Mouse (Mus musculus): ENCODE measurements at regions not wholly inside any gene's neighbourhood (a gene's known extent, or its start where the extent isn't known, plus 50 kb on each side); places are given as distances from the start of the nearest gene placed in this dataset.

DNA sequence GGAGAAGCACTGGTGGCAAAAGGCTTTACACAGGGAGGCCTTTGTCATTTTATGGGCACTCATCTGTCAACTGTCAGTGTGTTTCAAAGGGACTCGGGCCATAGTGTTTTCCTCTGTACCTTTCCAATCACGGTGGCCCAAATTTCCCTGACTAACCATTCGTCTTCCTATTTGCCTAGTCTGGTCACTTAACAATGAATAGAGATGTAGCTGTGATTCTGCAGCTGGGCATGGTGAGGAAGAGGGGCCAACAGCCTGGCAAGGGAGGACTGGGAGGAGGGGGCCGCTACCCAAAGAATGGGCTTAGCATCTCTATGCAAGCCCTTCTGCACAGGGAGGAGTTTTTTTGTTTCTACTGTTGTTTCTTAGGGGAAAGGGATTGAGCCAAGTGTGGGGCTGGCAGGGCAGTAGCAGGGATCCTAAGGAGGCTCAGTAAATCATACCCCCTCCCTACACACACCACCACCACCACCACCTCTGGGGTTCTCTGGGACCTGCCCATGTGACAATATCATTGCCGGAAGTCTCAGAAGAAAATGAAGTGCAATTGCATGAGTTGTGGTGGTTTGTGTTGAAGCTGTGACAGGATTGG lies 367.2 kb downstream of the Nkx6-1 start:
- DNase-seq (ENCODE audit: low spot score), result no peak

DNA sequence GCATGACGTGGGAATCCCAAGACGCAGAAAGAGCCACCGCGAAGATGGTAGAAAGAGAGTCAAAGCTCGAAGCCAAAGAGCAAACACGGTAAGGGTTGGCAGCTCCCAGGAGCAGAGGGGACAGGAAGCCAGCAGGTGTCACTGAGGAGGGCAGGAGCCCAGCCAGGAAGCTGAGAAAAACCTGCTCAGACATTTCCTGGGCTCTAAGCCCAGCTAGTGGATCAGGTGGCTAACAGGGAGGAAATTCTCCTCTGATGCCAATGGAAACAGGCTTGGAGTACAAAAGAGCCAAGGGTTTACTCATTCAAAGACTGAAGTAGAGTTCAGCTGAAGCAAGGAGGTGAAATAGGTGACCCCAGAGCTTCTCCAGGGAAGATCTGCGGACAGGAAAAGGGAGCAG lies 368.9 kb downstream of the Nkx6-1 start:
- no peak for DNase-seq (ENCODE audit: low spot score)

DNA sequence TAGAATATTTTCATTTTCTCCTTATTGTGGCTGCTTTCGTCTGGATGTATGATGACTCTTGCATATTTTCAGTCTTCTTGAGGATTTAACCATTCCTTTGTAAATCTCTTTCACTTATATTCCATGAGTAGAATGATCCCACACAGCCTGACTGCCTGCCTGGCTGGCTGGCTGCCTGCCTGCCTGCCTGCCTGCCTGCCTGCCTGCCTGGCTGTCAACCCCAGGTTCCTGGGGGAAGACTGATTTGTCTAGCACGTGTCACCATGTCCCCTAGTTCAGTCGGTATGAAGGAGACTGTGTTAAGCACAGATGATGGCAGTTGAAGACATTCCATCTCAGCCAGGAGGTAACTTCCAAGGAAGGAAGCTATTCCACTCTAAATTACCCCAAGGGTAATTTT lies 370.8 kb downstream of the Nkx6-1 start:
- DNase-seq (ENCODE audit: low spot score), result no peak

DNA sequence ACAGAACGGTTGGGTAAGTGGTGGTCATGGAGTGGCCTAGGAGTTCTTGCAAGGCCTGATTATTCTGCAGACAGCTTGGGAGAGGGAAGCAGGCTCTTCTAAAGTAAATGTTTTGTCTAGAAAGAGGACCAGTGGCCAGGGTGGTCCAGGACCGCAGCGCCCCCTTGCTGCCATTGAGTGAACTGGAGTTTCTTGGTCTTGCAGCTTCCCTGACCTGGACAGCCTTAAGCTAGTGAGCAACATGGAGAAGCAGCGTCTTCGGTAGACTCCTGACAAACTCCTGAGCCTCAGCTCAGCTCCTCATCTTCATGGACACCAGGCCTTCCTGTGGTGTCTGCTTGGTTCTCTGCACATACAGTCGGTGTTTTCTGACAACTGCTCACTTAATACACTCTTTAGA lies 376.4 kb downstream of the Nkx6-1 start:
- DNase-seq (ENCODE audit: low spot score), result peak; percentile 5

DNA sequence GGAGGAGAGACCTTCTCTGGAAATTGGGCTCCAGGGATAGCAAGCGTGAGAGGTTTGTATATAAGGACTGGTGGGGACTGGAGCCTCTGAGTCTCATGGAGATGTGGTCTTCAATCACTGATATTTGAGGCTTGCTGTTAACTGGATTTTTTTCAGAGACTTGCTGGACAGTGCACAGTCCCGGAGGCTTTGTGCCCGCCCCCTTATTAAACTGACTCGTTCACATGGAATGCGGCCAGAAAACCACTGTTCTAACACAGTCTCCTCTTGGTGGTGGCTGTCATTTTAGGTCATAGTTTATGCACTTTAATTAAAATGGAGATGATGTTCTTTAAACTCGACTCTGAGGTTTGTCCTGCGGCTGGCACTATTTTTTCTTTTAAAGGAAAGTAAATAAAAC lies 378.9 kb downstream of the Nkx6-1 start:
- DNase-seq (ENCODE audit: low spot score), result no peak

DNA sequence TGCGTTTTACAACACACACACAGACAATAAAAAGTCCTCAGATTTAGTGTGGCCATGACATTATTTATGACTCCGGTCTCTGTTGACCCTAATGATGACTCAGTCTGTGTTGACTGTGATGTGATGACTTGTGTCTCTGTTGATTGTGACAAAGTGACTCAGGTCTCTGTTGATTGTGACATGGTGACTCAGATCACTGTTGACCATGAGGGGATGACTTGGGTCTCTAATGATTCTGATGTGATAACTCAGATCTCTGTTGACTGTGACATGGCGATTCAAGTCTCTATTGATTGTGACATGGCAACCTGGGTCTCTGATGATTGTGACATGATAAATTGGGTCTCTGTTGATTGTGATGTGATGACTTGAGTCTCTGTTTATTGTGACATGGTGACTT lies 405.0 kb downstream of the Gpat3 start:
- no peak for DNase-seq (ENCODE audit: low spot score)

DNA sequence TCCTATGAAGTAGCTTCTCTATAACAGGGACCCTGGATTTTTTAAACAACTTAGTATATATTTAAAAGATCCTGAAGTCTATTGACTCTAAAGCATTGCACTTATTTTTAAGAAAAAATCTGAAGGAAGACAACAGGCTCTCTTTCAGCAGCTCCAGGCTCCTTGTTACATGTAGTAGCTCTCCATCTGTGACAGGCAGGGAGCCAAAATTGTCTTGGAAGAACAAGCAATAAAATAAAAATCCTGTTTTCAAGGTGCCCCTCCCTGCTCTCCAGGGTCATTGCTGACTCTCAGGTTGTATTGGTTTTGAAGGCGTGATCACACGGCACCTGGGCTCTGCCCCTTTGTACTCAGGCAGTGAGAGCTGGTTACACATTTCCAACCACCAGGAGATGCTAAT lies 397.1 kb downstream of the Gpat3 start:
- no peak for DNase-seq (ENCODE audit: low spot score)

DNA sequence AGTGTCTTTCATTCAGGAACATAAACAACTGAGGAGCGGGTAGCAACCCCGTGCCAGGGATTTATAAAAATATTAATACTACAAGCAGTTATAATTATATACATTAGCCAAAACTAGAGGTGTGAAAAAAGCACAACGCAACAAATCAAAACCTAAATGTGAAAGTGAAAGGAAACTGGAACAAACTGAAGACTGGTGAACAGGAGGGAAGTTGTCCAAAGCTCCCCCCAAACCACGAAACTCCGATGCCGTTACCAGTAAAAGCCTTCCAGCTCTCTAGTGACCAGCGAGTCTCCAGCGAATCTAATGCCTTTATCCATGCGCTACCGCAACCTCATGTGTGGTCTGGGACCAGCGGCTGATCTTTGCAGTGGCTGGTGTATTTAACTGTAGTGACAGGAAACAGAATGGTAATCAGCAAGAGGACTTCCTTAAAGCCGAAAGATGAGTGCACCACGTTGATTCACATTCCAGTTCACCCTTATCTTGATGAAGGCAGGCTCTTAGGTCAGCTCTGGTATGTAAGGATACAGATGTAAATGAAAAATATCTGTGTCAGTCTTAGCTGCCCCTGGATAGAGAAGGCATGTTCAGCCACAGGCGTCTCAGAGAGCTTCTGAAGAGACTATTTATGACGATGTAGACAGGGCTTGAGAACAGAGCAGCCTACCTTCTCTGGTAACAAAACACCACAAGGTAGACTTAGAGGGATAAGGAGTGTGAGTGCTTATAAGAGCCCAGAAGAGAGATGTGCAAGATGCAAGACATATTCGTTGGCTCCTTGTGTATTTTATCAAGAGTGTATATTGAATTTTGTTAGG lies 394.0 kb downstream of the Gpat3 start:
- peak; percentile 34 for DNase-seq (ENCODE audit: low spot score)

DNA sequence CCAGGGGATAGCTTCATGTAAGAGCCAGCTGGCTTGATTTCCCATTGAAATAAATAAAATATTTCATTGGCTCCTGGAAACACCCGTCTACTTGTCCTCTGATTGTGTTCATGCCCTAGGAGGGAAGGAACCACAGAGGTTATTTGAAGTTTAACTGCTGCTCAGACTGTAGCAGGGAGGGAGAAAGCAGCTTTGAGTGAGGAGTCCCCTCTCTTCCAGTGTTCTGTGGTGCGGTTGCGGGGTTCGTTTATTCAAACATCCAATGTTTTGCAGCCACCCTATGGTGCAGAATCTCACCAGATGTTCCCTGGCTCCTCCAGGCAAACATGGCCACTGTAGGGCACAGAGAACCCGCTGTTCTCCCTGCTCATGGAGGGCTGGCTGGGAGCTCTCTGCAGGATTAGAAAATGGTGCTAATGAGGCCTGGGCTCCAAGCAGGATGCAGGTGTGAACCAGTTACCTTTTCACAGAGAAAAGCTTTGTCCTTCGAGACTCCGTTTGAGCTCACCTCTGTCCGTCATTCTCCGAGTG lies 390.7 kb downstream of the Gpat3 start:
- no peak for DNase-seq (ENCODE audit: low spot score)

DNA sequence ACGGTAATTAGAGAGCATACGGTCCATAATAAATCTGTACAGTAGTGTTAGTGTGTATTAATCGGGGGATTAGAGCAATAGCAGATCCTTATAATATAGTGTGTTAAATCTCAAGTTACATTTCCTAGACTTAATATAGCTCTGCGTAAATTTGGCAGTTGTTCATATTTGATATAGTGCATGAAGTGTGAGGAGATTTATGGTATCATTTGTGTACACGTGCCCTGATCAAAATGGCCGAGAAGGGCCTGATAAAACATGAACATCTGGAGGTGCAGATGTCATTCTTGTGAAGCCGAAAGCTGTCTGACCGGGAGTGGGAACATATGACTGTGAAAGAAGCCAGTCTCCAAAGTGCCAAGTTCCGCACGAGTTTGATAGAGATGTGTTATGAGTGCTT lies 376.9 kb downstream of the Gpat3 start:
- no peak for DNase-seq (ENCODE audit: low spot score)

DNA sequence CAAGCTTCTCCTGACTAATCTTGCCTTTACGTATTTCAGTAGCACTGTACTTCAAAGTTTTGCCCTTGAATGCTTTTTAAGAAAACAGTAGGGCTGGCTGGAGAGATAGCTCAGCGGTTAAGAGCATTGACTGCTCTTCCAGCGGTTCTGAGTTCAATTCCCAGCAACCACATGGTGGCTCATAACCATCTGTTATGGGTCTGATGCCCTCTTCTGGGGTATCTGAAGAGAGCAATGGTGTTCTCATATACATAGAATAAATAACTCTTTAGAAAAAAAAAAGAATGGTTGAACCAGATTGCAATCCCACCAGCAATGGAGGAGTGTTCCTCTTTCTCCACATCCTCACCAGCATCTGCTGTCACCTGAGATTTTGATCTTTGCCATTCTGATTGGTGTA lies 372.6 kb downstream of the Gpat3 start:
- DNase-seq (ENCODE audit: low spot score), result no peak

DNA sequence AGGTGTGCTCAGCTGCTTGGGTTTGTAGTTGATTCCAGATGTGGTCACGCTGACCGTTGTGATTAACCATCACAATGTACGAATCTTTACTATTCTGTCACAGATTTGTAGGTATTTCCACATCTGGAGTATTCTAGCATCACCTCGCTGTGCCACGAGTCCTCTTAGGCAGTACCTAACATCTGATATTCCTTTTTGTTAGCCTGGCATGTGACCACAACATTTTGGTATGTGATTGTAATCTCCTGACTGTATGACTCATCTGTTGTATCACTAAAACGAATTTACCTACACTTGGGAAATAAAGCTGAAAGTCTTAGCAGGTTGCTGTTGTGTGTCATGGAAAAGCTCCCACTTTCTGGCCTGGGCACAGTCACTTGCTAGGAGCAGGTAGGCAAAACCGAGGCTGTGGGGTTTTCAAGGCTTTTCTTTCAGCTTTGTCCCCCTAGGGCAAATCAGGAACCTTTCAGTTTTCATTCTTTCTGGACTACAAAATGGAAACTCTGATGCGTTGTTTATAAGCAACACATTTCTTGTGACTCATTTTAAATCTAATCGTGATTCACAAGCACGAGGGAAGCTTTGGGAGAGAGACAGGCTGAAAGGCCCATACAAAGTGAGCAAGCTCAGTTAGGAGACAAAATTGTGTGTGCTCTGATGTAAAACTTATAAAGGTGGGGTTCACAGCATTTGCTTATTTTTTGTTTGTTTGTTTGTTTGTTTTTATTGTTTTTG lies 371.5 kb downstream of the Gpat3 start:
- DNase-seq (ENCODE audit: low spot score), result no peak

DNA sequence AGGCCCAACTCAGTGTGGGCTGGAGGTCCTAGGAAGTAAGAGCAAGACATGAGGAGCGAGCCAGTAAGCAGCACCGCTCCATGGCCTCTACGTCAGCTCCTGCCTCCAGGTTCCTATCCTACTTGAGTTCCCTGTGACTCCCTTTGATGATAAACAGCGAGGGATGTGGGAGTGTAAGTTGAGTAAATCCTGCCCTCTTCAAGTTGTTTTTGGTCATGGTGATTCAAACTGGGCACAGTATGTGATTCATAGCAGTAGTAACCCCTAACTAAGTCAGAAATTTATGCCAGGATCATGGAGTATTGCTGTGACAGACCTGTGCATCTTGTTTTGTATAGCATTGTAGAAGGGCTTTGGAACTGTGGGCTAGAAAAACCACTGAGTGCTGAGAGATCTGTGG lies 366.5 kb downstream of the Gpat3 start:
- DNase-seq (ENCODE audit: low spot score), result no peak

DNA sequence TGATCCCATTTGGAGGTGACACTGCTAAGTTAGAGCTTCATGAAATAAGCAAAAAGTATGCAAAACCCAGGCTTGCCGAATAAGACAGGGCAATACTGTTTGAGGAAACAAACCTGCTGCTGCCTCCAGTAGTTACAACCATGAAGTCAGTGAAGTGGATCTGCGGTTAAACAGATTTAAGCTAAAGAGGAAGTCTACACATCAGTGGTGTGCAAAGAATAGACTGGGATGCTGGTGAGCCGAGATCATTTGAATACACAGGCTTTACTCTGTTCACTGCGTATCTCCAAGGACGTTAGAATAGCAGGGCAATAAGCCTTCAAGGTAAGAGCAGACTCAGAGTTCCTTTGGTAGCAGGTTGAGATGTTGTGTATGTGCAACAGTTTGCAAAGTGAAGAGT lies 362.6 kb downstream of the Gpat3 start:
- DNase-seq (ENCODE audit: low spot score), result no peak

DNA sequence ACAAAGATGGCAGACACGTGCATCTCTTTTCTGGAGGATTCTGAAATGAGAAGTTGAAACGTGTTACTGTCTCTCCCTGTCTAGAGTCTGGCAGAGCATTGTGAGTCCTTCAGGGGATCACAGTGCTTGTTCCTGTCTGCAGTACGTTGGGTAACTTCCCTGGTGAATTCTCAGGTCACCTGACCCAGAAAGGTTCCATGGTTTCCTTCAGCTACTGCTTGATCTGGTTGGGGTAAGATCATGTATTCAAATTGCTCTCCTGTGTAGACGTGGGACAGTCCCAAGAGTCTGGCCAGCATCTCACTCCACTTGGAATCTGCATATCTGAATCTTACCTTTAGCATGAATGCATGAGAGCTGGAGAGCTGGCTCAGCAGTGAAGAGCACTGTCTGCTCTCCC lies 350.0 kb downstream of the Gpat3 start:
- no peak for DNase-seq (ENCODE audit: low spot score)

DNA sequence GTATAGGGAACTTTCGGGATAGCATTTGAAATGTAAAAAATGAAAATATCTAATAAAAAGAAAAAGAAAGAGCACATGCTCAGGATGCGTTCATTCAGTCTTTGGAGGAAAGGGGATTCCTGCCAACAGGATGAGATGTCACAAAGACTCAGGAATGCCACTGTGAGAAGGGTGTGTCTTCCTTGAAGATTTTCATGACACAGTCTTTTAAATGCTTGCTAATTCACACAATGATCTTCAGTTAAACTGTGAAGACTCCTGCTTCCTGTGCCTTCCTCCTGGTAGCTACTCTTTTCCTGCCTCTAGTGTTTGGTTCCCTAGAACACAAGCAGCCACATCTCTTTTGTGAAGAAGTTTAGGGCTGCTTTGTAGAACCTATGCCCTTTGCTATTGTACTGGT lies 345.5 kb downstream of the Gpat3 start:
- DNase-seq (ENCODE audit: low spot score), result no peak

DNA sequence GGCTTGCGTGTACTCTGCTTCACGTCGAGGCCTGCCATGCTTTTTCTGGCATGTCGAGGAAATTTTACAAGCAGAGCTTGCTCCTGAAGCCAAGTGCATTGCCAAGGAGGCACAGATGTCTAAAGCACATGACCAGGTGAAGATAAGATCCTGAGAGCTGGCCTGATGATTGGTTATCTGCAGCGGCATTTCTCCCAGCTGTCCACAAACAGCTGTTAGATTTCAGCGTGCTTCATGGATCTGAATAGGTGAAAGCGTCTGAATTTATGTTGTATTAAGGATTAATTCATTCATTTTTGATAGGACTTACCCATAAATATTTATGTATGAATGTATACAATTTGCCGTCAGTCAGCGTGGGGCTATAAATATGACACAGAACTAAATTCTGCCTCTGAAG lies 327.7 kb downstream of the Gpat3 start:
- DNase-seq (ENCODE audit: low spot score), result no peak

DNA sequence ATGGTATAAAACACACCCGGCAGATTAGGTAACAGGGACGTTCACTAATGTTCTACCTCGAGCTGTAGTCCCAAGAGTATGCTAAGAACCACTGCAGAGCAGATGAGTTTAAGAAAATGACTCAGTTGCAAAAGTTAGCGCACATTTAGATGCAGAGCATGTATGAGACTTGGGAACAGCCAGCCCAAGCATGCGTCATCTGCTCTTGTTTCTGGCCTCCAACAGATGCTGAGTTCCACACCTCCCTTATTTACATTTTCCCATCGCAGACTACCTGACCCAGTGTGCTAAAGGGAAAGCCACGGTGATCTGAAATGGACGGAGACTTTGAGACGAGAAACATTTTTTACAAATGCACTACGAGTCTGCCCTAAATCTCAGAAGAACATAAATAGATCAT lies 327.3 kb downstream of the Gpat3 start:
- no peak for DNase-seq (ENCODE audit: low spot score)

DNA sequence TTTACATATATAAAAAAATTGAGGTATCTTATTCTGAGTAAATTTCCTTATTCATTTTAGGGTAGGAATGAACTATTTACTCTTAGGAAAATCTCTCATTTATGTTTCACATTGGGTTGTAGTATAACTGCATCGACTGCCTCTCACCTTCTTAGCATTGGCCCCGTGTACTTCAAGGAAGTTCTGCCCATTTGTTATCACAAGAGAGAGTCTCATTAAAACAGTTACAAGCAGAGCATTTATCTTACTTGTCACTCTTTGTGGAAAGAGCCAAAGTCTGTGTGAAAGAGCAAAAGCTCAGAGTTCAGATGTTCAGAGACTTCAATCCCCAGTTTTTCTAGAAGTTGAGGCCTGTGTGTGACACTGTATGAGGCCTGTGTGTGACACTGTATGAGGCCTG lies 323.6 kb downstream of the Gpat3 start:
- no peak for DNase-seq (ENCODE audit: low spot score)

DNA sequence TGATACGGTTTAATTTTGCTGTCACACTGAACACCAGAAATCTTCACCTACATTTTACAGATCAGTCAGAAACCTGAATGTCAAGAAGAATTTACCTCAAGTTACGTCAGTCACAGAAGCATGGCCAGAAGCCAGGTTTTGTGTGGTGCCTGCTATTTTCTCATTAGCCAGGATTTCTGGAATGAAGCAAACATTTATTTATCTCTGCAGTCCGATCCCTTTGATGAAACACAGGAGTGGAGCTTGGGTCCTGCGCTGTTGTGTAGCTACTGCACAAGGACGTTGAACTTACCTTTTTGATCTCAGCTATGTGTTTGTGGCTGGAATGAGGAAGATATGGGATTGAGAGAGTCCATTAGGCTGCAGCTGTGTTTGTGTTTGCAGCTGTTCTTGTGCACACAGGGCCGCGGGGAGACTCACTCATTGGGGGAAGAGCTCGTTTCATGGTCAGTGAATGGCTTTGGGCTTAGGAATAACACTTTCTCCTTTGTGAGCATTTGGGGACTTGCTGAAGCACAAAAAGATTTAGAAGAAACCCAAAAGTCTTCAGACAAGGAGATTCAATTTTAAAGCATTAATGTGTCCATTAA lies 318.2 kb downstream of the Gpat3 start:
- DNase-seq (ENCODE audit: low spot score), result no peak

DNA sequence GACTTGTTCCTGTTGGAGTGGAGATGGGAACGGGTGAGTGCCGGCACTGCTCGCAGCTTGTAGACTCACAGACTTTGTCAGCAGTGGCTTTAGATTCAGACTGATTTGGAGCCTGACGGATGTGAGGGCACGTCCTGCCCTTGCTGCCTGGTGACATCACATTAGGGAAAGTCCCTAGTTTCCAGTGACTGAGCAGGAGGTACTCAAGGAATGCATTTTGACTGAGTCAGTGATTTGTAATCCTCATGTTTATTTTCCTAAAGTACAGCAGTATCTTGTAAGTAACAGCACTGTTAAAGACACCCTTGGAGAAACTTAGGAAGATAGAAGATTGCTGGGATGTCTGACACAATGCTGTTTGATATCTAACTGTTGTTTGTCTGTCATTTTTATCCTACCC lies 317.6 kb downstream of the Gpat3 start:
- DNase-seq (ENCODE audit: low spot score), result no peak

DNA sequence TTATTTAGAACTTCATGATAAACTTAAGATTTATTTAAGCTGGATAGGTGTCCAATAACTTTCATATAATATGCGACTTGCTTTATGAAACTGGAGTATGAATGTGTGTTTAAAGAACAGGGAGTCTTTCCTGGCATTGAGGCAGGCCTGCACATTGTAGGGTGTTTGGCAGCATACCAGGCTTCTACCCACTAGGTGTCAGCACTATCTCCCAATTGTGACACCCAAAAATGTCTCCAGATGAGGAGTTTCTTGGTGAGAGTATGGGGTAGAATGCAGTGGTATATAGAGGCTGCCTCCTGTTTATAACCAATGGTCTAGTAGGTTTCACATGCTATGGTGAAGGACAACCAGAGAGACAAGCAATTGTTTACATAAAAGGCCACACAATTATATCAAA lies 311.9 kb downstream of the Gpat3 start:
- DNase-seq (ENCODE audit: low spot score), result no peak

Data from thymus, postnatal 0 days (tissue).